Comparison of ENCODE assay signal across 18 mouse cellular contexts in the genomic region with DNA sequence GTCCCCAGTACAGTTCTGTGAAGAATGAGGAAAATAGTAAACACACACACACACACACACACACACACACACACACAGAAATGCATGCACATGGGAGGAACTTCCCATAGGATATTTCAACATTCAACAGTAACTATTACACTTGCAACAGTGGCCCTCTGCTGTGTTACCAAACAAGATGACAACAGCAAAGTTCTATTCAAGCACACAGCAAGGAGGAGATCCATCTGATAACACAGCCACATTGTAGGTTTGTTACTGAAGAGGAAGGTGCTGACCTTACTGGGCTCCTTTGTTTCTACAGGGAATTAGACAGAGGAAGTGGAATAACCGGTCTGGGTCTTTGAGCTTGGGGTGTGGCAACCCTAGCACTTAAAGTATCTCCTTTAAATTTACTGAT.
"Had no signal": no experiment of that assay in that cellular context is flagged by ENCODE, and none has a peak within 500 bp of the region (broad histone marks: within the 10 kb centered on the region; RNA-seq: fewer than 3 reads in every experiment).

No protein-coding gene starts in this region.

- H3K4me3 ChIP-seq: left cerebral cortex, adult 2 months; megakaryocyte, embryonic 14.5 days; midbrain, embryonic 10.5 days; midbrain, embryonic 13.5 days; myocyte; neural tube, embryonic 13.5 days; stomach, embryonic 15.5 days had no signal

- H3K4me1 ChIP-seq: megakaryocyte, embryonic 14.5 days; midbrain, embryonic 10.5 days; midbrain, embryonic 13.5 days; neural tube, embryonic 13.5 days; stomach, embryonic 15.5 days had no signal

- ATAC-seq: midbrain, embryonic 13.5 days; midbrain, embryonic 16.5 days had no signal

- H3K36me3 ChIP-seq: midbrain, embryonic 10.5 days; midbrain, embryonic 13.5 days; neural tube, embryonic 13.5 days; stomach, embryonic 15.5 days had no signal

- H3K9me3 ChIP-seq: midbrain, embryonic 10.5 days; midbrain, embryonic 13.5 days; neural tube, embryonic 13.5 days; stomach, embryonic 15.5 days had no signal

- H3K27me3 ChIP-seq: megakaryocyte, embryonic 14.5 days; midbrain, embryonic 13.5 days; neural tube, embryonic 13.5 days; stomach, embryonic 15.5 days had no signal

- H3K9ac ChIP-seq: liver, embryonic 14.5 days; midbrain, embryonic 13.5 days; neural tube, embryonic 13.5 days; stomach, embryonic 15.5 days had no signal

- DNase-seq: kidney, postnatal 10 days; kidney, postnatal 36 days; layer of hippocampus, postnatal 36 days; lung, adult 2 months; lung, postnatal 14 days; retina, postnatal 1 day; right cerebral cortex, postnatal 25 days; spleen, adult 18-20 months; thymus, postnatal 36 days had no signal

- H3K27ac ChIP-seq: left cerebral cortex, adult 2 months; liver, embryonic 14.5 days; midbrain, embryonic 10.5 days; midbrain, embryonic 13.5 days; neural tube, embryonic 13.5 days; stomach, embryonic 15.5 days had no signal

- H3K4me2 ChIP-seq: midbrain, embryonic 13.5 days; neural tube, embryonic 13.5 days; stomach, embryonic 15.5 days had no signal
